Mouse (Mus musculus): ENCODE results near the gene Elovl6.

GRCm38 (mm10) chr3:129572959-129573358 is 40.8 kb downstream of the Elovl6 start:
- TF ChIP-seq POLR2A (IDR thresholded peaks at IDR 0.05; ENCODE audit: borderline replicate concordance, control insufficient read depth, low read depth, low read length) (no peak), CTCF (IDR thresholded peaks at IDR 0.05; ENCODE audit: control insufficient read depth, insufficient read depth, low read length) (no peak)
